ENCODE assay signal across 19 mouse cellular contexts in the genomic region with DNA sequence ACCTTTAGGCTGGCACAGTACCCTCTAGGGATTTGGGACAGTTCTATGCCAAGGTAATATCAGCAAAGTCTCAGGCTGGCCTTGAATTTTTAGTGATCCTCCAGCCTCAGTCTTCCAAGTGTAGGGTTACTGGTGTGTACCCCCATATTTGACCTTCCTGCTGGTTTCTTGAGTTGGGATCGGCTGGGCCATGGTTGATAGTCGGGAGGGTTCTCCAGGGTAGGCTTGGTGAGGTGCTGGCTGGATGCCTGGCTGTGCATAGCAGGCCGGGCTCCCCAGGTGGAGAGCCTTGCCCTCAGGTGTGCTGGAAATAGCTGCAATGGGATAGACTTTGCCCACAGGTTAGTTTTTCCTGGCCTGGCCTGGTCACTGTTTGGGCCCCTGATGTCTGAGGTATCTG. TPM values are rescaled to one million over a fixed set of nuclear protein-coding genes. Genes with fewer than 3 reads are reported as not detected.
DNase-seq lines count a peak whose midpoint lies in the region; ATAC-seq lines count a peak whose summit lies in the region.
"Had no signal": no experiment of that assay in that cellular context is flagged by ENCODE, and none has a peak within 500 bp of the region (broad histone marks: within the 10 kb centered on the region; RNA-seq: fewer than 3 reads in every experiment).

No protein-coding gene starts in this region.

- DNase-seq in adrenal gland, postnatal 14 days, result peak; percentile 2
- DNase-seq in adrenal gland, postnatal 25 days, result no peak
- DNase-seq in kidney, adult 11 months, result peak; percentile 1
- no peak for DNase-seq in kidney, postnatal 14 days
- peak; percentile 72 for DNase-seq in midbrain, embryonic 11.5 days (ENCODE audit: low spot score, missing footprints)
- no peak for DNase-seq in midbrain, embryonic 14.5 days
- DNase-seq in brain, adult 2 months (ENCODE audit: low read depth, low spot score), result peak; percentile 1
- DNase-seq in left cerebral cortex, postnatal 36 days (ENCODE audit: low spot score in 2 of 2), result no peak
- DNase-seq: embryo, embryonic 11 days; spleen, adult 18-20 months had no signal

- H3K4me1 ChIP-seq in midbrain, embryonic 11.5 days (ENCODE audit: control insufficient read depth, insufficient read depth, low read length), result peaks cover 21% of the 10 kb centered on the region
- H3K4me1 ChIP-seq in midbrain, embryonic 14.5 days (ENCODE audit: control insufficient read depth, insufficient read depth, low read length), result peaks cover 31% of the 10 kb centered on the region

- no peaks in the 10 kb centered on the region for H3K27me3 ChIP-seq in midbrain, embryonic 11.5 days (ENCODE audit: control insufficient read depth, insufficient read depth, low read length)
- H3K27me3 ChIP-seq in midbrain, embryonic 14.5 days (ENCODE audit: control insufficient read depth, insufficient read depth, low read length), result no peaks in the 10 kb centered on the region
- H3K27me3 ChIP-seq: forebrain, embryonic 15.5 days; heart, embryonic 13.5 days; liver, embryonic 15.5 days; midbrain, embryonic 15.5 days had no signal

- H3K36me3 ChIP-seq in midbrain, embryonic 11.5 days (ENCODE audit: control insufficient read depth, insufficient read depth, low read length), result peaks cover 36% of the 10 kb centered on the region
- H3K36me3 ChIP-seq in midbrain, embryonic 14.5 days (ENCODE audit: control insufficient read depth, insufficient read depth, low read length), result peaks cover 61% of the 10 kb centered on the region

- no peak overlapping the region for H3K9ac ChIP-seq in midbrain, embryonic 11.5 days (ENCODE audit: low read length)
- H3K9ac ChIP-seq in midbrain, embryonic 14.5 days (replicated peaks; ENCODE audit: low read length), result no peak overlapping the region; the same call in 1 of the 2 replicates
- H3K9ac ChIP-seq: forebrain, embryonic 15.5 days; heart, embryonic 13.5 days; liver, embryonic 15.5 days; midbrain, embryonic 15.5 days had no signal

- no peak overlapping the region for H3K27ac ChIP-seq in midbrain, embryonic 11.5 days (ENCODE audit: low read depth, low read length)
- H3K27ac ChIP-seq in midbrain, embryonic 14.5 days (replicated peaks; ENCODE audit: low read depth, low read length), result no peak overlapping the region
- H3K27ac ChIP-seq: forebrain, embryonic 15.5 days; heart, embryonic 13.5 days; hindbrain, postnatal 0 days; liver, embryonic 15.5 days; midbrain, embryonic 15.5 days had no signal

- intact Hi-C loops in left cerebral cortex, postnatal 36 days (cut with DNase I), result no loop called here

- WGBS in midbrain, embryonic 11.5 days, result 94% methylated on average over 3 of the region's 3 CpGs
- WGBS in midbrain, embryonic 14.5 days, result 98% methylated on average over 3 of the region's 3 CpGs

- no peaks in the 10 kb centered on the region for H3K9me3 ChIP-seq in midbrain, embryonic 11.5 days (ENCODE audit: control insufficient read depth, low read length)
- no peaks in the 10 kb centered on the region for H3K9me3 ChIP-seq in midbrain, embryonic 14.5 days (ENCODE audit: control insufficient read depth, low read length)
- H3K9me3 ChIP-seq: forebrain, embryonic 15.5 days; G1E; heart, embryonic 13.5 days; liver, embryonic 15.5 days; midbrain, embryonic 15.5 days had no signal

- no peak overlapping the region for H3K4me2 ChIP-seq in midbrain, embryonic 11.5 days
- H3K4me2 ChIP-seq in midbrain, embryonic 14.5 days (ENCODE audit: low read length), result no peak overlapping the region
- H3K4me2 ChIP-seq: forebrain, embryonic 15.5 days; heart, embryonic 13.5 days; liver, embryonic 15.5 days; midbrain, embryonic 15.5 days had no signal

- H3K4me3 ChIP-seq in midbrain, embryonic 11.5 days (ENCODE audit: low read depth, low read length), result no peak overlapping the region
- H3K4me3 ChIP-seq in midbrain, embryonic 14.5 days (replicated peaks; ENCODE audit: low read depth, low read length), result no peak overlapping the region
- H3K4me3 ChIP-seq: forebrain, embryonic 15.5 days; heart, embryonic 13.5 days; liver, embryonic 15.5 days; midbrain, embryonic 15.5 days had no signal

- ATAC-seq in midbrain, embryonic 11.5 days (ENCODE audit: low FRiP score), result no peak
- no peak for ATAC-seq in midbrain, embryonic 14.5 days (ENCODE audit: low FRiP score, low TSS enrichment)
- ATAC-seq: activated CD4-positive, CD25-positive, alpha-beta regulatory T cell, adult 4 months; forebrain, embryonic 15.5 days; hindbrain, postnatal 0 days; intestine, postnatal 0 days; lung, postnatal 0 days; midbrain, embryonic 15.5 days had no signal

RNA-seq across cellular contexts. Expression of a gene that starts 5.7 kb away (rescaled TPM):
- total RNA-seq in adrenal gland, postnatal 14 days (2021), result 23.7 and 28.8 TPM in 2 replicates
- total RNA-seq in adrenal gland, postnatal 25 days (2021), result 25.6 and 28.6 TPM in 2 replicates
- polyA plus RNA-seq in midbrain, embryonic 11.5 days (2014; fragmentation: Nextera tagmentation; extraction: Ambion mirVana), result 87.8 and 101 TPM in 2 replicates
- 49.6 and 63.8 TPM in 2 replicates for polyA plus RNA-seq in midbrain, embryonic 14.5 days (2014; fragmentation: Nextera tagmentation; extraction: Ambion mirVana)
- total RNA-seq in left cerebral cortex, postnatal 36 days (2021), result 10 to 100 TPM; 37.9 to 41.0 TPM

RNA-seq across cellular contexts. Expression of a gene that starts 21.8 kb away (rescaled TPM):
- total RNA-seq in adrenal gland, postnatal 14 days (2021), result 126 and 137 TPM in 2 replicates
- total RNA-seq in adrenal gland, postnatal 25 days (2021), result 167 and 175 TPM in 2 replicates
- 52.3 and 59.3 TPM in 2 replicates for polyA plus RNA-seq in midbrain, embryonic 11.5 days (2014; fragmentation: Nextera tagmentation; extraction: Ambion mirVana)
- 51.5 and 63.8 TPM in 2 replicates for polyA plus RNA-seq in midbrain, embryonic 14.5 days (2014; fragmentation: Nextera tagmentation; extraction: Ambion mirVana)
- total RNA-seq in left cerebral cortex, postnatal 36 days (2021), result 10 to 100 TPM; 59.5 to 67.6 TPM

RNA-seq across cellular contexts. Expression of a gene that starts 22.9 kb away (rescaled TPM):
- 30.8 and 36.0 TPM in 2 replicates for total RNA-seq in adrenal gland, postnatal 14 days (2021)
- 39.8 and 45.0 TPM in 2 replicates for total RNA-seq in adrenal gland, postnatal 25 days (2021)
- polyA plus RNA-seq in midbrain, embryonic 11.5 days (2014; fragmentation: Nextera tagmentation; extraction: Ambion mirVana), result 10.2 and 13.6 TPM in 2 replicates
- polyA plus RNA-seq in midbrain, embryonic 14.5 days (2014; fragmentation: Nextera tagmentation; extraction: Ambion mirVana), result 20.4 and 22.6 TPM in 2 replicates
- total RNA-seq in left cerebral cortex, postnatal 36 days (2021), result 10 to 100 TPM; 19.4 to 21.6 TPM

Comparison
In these comparisons a context has a peak if more than half of its experiments do, and no peak if none do; other contexts are left out.
1. DNase-seq: peak in adrenal gland, postnatal 14 days (single experiment), kidney, adult 11 months (single experiment), midbrain, embryonic 11.5 days (single experiment) and brain, adult 2 months (single experiment); none in adrenal gland, postnatal 25 days (single experiment), kidney, postnatal 14 days (single experiment), midbrain, embryonic 14.5 days (single experiment) and left cerebral cortex, postnatal 36 days (0 of 2).